Mouse (Mus musculus) forebrain, postnatal 0 days (tissue): ENCODE results near the gene Phf12. TPM values are rescaled to one million over a fixed set of nuclear protein-coding genes. Genes with fewer than 3 reads are reported as not detected.

ENCODE experiments used
- ATAC-seq: fragments of 200-750 bp; cut with Nextera tagmentation; 2 replicates; pipeline ENCODE4 v1.8.0; 2017; ENCODE audit warnings: mild to moderate bottlenecking, moderate library complexity
- DNase-seq: peaks from one replicate; pipeline ENCODE4 v3.0.0-alpha.2; 2015
- H3K27ac ChIP-seq: fragments of 300-500 bp; sonication (generic); 2 replicates; pipeline ENCODE4 v1.5.1; 2014; ENCODE audit warnings: low read depth, mild to moderate bottlenecking, antibody characterized with exemption, low read length, moderate library complexity, mixed read lengths
- H3K27me3 ChIP-seq: fragments of 300-500 bp; sonication (generic); 2 replicates; pipeline ENCODE4 v1.6.1; 2014; ENCODE audit warnings: mild to moderate bottlenecking, low read length, mixed read lengths; ENCODE audit not compliant: insufficient read depth
- H3K36me3 ChIP-seq: fragments of 300-500 bp; sonication (generic); 2 replicates; pipeline ENCODE4 v1.6.1; 2014; ENCODE audit warnings: mild to moderate bottlenecking, moderate library complexity; ENCODE audit not compliant: insufficient read depth
- H3K4me1 ChIP-seq: fragments of 300-500 bp; sonication (generic); 2 replicates; pipeline ENCODE4 v1.6.1; 2014; ENCODE audit warnings: antibody characterized with exemption; ENCODE audit not compliant: insufficient read depth
- H3K4me2 ChIP-seq: fragments of 300-500 bp; sonication (generic); 2 replicates; pipeline ENCODE4 v1.6.1; 2014; ENCODE audit warnings: low read depth, mild to moderate bottlenecking, moderate library complexity
- H3K4me3 ChIP-seq: fragments of 300-500 bp; sonication (generic); 2 replicates; pipeline ENCODE4 v1.5.1; 2014; ENCODE audit warnings: low read depth, low read length, mixed read lengths
- H3K9ac ChIP-seq: fragments of 300-500 bp; sonication (generic); 2 replicates; pipeline ENCODE4 v1.6.1; 2014; ENCODE audit warnings: mild to moderate bottlenecking
- H3K9me3 ChIP-seq: fragments of 300-500 bp; sonication (generic); 2 replicates; pipeline ENCODE4 v1.6.1; 2016; ENCODE audit warnings: low read length
- CTCF ChIP-seq: sonication (generic); IDR thresholded peaks from 2 replicates; pipeline ENCODE4 v1.5.1; 2016; ENCODE audit warnings: antibody characterized with exemption, control low read depth, low read depth
- WGBS: fragments of 180-500 bp; shearing (Covaris S2); extraction: QIAGEN DNeasy Blood & Tissue Kit; methylation state at CpG from one replicate; pipeline ENCODE4 v1.1.7; 2014; 5-methylcytosine and 5-hydroxymethylcytosine counted together
- polyA plus RNA-seq: library from polyadenylated mRNA; unstranded; fragments of >200 nt; fragmentation: Nextera tagmentation; extraction: Ambion mirVana; gene quantifications from 2 replicates; pipeline ENCODE4 v1.2.1, GENCODE M21; 2015
- total RNA-seq: library from RNA; depleted of rRNA; stranded (reverse); fragments of >200 nt; gene quantifications from 2 replicates; pipeline ENCODE4 v1.2.3, GENCODE M21; 2014

Phf12 gene
- total and polyA plus RNA-seq, 2 experiments from 2014 or later = 9.1 to 49.3 TPM

DNA sequence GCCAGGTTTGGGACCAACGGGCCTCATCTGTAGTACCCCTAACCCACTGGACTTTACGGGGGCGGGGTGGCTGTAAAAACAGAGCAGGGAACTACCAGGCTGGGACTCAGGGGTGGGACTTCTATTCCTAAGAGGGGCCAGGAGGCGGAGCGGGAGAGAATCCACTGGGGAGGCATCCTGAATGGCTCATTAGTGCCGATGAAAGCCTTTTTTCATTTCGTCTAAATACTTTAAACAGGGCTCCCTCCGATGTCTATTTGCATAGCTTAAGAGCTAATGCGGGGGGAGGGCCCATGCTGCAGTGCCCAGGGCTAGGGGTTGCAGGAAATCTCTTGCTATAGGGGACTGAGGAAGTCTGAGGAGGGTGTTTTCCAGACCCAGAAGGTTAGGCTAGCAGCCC is 34.7 kb upstream of the Phf12 start:
- Histone ChIP-seq H3K4me3 (no peak overlapping the region), H3K27me3 (no peaks in the 10 kb centered on the region), H3K27ac (peak overlapping the region; percentile 62), H3K4me1 (peaks cover 18% of the 10 kb centered on the region; the same call in 1 of the 2 replicates), H3K4me2 (peak overlapping the region; percentile 33), H3K9ac (no peak overlapping the region), H3K36me3 (0 out of 2 replicates have a peak, but pooled peaks cover 5% of the 10 kb centered on the region), H3K9me3 (no peaks in the 10 kb centered on the region)
- peak; percentile 69 for ATAC-seq
- DNase-seq = peak; percentile 70
- WGBS = 7% methylated on average over 9 of the region's 9 CpGs
- TF ChIP-seq CTCF = no peak

DNA sequence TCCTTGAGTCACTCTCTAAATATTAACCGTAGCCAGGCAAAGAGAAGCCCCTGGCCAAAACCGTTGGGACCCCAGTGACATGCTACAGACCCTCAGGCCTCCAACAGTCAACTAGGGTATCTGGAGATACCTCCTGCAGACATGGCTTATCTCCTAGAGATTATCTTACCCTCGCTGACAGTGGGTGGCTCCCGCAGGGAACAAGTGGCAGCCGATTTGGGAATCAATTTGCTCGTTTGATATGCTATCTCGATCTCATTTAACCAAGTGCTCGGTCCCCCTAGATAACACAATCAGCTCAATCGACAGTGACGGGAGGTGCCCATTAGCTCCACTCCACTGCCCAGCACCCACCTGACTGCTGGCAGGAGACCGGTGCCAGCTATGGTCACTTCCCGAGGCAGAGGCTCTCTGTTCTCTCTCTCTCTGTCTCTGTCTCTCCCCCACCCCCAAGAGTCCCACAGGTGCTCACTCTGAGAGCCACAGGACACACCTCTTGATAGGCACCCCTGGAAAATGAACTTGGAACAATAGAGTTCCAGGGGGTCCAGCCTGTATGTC is 32.3 kb upstream of the Phf12 start:
- H3K4me2 ChIP-seq = 0 out of 2 replicates have a peak overlapping the region, but pooled peaks have one; percentile 4
- H3K9me3 ChIP-seq = no peaks in the 10 kb centered on the region
- no peaks in the 10 kb centered on the region for H3K27me3 ChIP-seq
- ATAC-seq (no peak), DNase-seq (no peak)
- TF ChIP-seq CTCF = no peak
- no peak overlapping the region for H3K4me3 ChIP-seq
- H3K36me3 ChIP-seq = peaks cover 21% of the 10 kb centered on the region
- H3K27ac ChIP-seq = peak overlapping the region; percentile 73
- peaks cover 18% of the 10 kb centered on the region; the same call in 1 of the 2 replicates for H3K4me1 ChIP-seq
- H3K9ac ChIP-seq = no peak overlapping the region
- WGBS = 29% methylated on average over 12 of the region's 12 CpGs

DNA sequence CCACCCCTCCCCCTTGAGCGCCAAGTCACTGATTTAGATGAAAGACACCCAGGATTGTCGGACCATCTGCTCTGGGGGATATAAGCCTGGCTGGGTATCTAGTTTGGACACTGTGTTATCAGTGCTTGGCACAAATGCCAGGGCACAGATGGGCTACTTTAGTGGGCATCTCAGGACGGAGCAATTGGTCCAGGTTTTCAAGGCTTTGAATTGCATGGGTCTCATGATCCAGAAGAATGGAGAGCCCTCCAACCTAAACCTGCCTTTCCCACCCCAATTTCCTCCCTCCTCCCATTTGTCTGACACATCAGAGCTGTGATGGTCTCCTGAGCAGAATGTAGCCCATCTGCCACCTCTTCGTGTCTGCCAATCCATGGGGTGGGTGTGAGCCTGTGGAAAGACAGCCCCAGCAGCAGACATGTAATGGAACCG is 31.7 kb upstream of the Phf12 start:
- 0 out of 2 replicates have a peak overlapping the region, but pooled peaks have one; percentile 4 for H3K4me2 ChIP-seq
- H3K9ac ChIP-seq = no peak overlapping the region
- no peak for TF ChIP-seq CTCF
- 43% methylated on average over 5 of the region's 5 CpGs for WGBS
- H3K27ac ChIP-seq = peak overlapping the region; percentile 73
- peaks cover 18% of the 10 kb centered on the region; the same call in 1 of the 2 replicates for H3K4me1 ChIP-seq
- no peak overlapping the region for H3K4me3 ChIP-seq
- DNase-seq (peak; percentile 89), ATAC-seq (peak; percentile 90)
- peaks cover 25% of the 10 kb centered on the region for H3K36me3 ChIP-seq
- H3K9me3 ChIP-seq = no peaks in the 10 kb centered on the region
- no peaks in the 10 kb centered on the region for H3K27me3 ChIP-seq

DNA sequence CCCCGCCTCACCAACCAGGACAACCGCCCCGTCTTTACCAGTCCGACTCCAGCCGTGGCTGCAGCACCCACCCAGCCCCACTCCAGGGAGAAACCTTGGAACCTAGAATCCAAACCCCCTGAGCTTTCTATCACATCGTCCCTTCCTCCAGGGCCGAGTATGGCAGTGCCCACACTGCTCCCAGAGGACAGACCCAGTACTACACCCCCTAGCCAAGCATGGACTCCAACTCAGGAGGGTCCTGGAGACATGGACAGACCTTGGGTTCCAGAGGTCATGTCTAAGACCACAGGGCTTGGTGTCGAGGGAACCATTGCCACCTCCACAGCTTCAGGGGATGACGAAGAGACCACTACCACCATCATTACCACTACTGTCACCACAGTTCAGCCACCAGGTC is 28.9 kb upstream of the Phf12 start:
- 62% methylated on average over 9 of the region's 9 CpGs for WGBS
- DNase-seq = no peak
- Histone ChIP-seq H3K4me3 (no peak overlapping the region), H3K27ac (no peak overlapping the region), H3K9me3 (no peaks in the 10 kb centered on the region), H3K4me2 (no peak overlapping the region), H3K36me3 (peaks cover 32% of the 10 kb centered on the region), H3K4me1 (peaks cover 17% of the 10 kb centered on the region), H3K27me3 (no peaks in the 10 kb centered on the region), H3K9ac (no peak overlapping the region)
- ATAC-seq = no peak
- TF ChIP-seq CTCF = peak; percentile 63

DNA sequence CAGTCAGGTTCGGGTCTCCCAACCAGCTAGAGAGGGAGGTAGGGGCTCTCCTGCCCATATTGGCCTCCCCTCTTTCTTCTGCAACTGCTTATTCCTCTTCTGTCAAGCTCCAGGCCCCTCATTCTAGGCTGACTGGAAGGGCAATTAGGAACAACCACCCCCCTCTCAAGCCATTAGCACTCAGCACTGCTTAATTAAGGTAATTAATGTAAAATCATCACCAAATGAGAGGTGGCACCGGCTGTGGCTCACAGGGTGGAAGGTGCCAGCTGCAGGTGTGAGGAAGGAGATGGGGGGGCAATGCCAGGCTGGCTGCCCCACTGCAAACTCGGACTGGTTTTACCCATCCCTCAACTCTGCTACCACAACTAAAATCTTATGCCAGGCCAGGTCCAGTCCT is 26.1 kb upstream of the Phf12 start:
- H3K27me3 ChIP-seq = no peaks in the 10 kb centered on the region
- H3K9ac ChIP-seq = no peak overlapping the region
- H3K9me3 ChIP-seq = no peaks in the 10 kb centered on the region
- H3K4me1 ChIP-seq = peaks cover 23% of the 10 kb centered on the region
- ATAC-seq (no peak), DNase-seq (no peak)
- no peak overlapping the region for H3K27ac ChIP-seq
- TF ChIP-seq CTCF = no peak
- H3K4me2 ChIP-seq = no peak overlapping the region
- H3K4me3 ChIP-seq = no peak overlapping the region
- WGBS = 22% methylated on average over 3 of the region's 3 CpGs
- H3K36me3 ChIP-seq = peaks cover 32% of the 10 kb centered on the region

DNA sequence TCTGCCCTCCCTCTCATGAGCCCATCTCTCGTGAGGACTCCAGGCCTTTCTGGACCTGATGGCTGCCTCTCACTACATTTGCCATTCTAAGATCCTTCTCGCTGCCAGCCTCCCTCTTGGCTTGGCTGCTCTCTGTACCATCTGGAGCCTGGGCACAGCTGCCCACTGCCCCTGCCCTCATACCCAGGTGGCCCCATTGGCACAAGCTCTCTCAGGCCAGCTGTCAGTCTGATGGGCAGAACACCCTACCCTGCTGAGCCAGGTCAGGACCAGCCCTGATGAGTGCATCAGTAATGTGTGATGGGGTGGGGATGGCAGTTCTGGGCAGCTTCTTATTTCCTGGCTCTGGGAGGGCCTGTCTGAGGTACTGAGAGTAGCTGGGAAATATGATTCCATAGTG is 24.3 kb upstream of the Phf12 start:
- H3K27me3 ChIP-seq = no peaks in the 10 kb centered on the region
- H3K9ac ChIP-seq = 0 out of 2 replicates have a peak overlapping the region, but pooled peaks have one; percentile 10
- TF ChIP-seq CTCF = no peak
- no peak overlapping the region for H3K4me3 ChIP-seq
- H3K27ac ChIP-seq = 0 out of 2 replicates have a peak overlapping the region, but pooled peaks have one; percentile 50
- H3K4me1 ChIP-seq = peaks cover 23% of the 10 kb centered on the region
- 53% methylated on average over 2 of the region's 2 CpGs for WGBS
- DNase-seq = no peak
- H3K4me2 ChIP-seq = no peak overlapping the region
- no peaks in the 10 kb centered on the region for H3K9me3 ChIP-seq
- H3K36me3 ChIP-seq = peaks cover 30% of the 10 kb centered on the region
- no peak for ATAC-seq

GRCm38 (mm10) chr11:77958932-77959331 is 23.6 kb upstream of the Phf12 start:
- no peak for TF ChIP-seq CTCF
- WGBS = 66% methylated on average over 9 of the region's 9 CpGs
- Histone ChIP-seq H3K4me1 (peaks cover 23% of the 10 kb centered on the region), H3K4me2 (no peak overlapping the region), H3K27ac (peak overlapping the region; percentile 36; the same call in 1 of the 2 replicates), H3K27me3 (no peaks in the 10 kb centered on the region), H3K9me3 (no peaks in the 10 kb centered on the region), H3K36me3 (peaks cover 25% of the 10 kb centered on the region), H3K4me3 (no peak overlapping the region), H3K9ac (no peak overlapping the region)
- ATAC-seq (no peak), DNase-seq (no peak)
